ENCODE assay signal across 7 mouse cellular contexts in the genomic region with DNA sequence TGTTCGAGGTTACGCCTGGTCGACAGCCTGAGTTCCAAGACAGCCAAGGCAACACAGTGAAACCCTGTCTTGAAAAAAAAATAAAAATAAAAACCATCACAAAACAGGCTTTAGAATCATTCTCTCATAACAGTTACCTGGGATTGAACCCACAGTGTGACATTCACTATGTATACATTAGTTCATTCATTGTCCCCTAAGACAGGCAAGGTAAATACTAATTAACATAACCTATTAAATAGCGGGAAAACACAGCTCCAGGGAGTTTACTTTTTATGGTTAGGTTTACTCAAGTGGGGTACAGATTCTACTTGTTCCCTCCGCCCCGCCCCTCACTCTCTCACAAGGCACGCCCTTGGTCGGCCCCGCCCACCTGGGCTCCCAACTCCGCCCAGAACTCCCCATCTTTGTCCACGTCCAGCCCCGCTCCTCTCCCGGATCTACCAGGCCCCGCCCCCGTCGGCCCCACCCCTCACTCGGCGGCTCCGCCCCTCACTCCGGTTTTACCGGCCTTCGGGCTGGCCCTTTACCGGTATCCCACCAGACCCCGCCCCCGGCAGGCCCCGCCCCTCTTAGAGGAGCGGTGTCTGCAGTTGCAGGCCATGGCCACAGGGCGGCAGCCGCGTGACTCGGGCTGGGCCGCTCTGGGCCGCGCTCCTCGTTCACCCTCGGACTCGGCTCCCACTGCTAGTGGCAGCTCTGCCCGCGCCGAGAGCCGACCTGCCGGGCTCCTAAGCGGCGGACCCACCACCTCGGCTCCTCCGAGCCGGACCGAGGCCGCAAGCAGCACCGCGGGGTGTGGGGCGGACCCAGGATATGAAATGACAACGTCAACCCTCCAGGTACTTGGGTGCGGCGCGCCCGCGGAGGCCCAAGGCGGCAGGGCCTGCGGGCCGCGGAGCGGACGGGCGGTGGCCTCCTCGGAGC. TPM values are rescaled to one million over a fixed set of nuclear protein-coding genes. Genes with fewer than 3 reads are reported as not detected.
A peak's percentile ranks its signal among the peaks of the same experiment; 100 is the strongest.
DNase-seq lines count a peak whose midpoint lies in the region; ATAC-seq lines count a peak whose summit lies in the region.

A gene (plus strand): TSS at position 573 of the 927 bp plus-strand sequence.

- H3K36me3 ChIP-seq in intestine, embryonic 16.5 days (ENCODE audit: control insufficient read depth, insufficient read depth, low read length), result no peaks in the 10 kb centered on the region
- H3K36me3 ChIP-seq in midbrain, embryonic 11.5 days (ENCODE audit: control insufficient read depth, insufficient read depth, low read length), result no peaks in the 10 kb centered on the region

- peak; percentile 98 for DNase-seq in adrenal gland, adult 2 months
- peak; percentile 89 for DNase-seq in embryo, embryonic 11.5 days (ENCODE audit: low read depth, low spot score)
- DNase-seq in gastrocnemius, postnatal 4 days (ENCODE audit: low spot score in 2 of 2), result peak; percentile 93 to 96
- DNase-seq in left cerebral cortex, postnatal 36 days (ENCODE audit: low spot score in 2 of 2), result peak; percentile 93 to 96
- peak; percentile 100 for DNase-seq in midbrain, embryonic 11.5 days (ENCODE audit: low spot score, missing footprints)
- DNase-seq in skeletal muscle tissue, adult 2 months (ENCODE audit: low read depth, low spot score), result peak; percentile 91

- H3K9ac ChIP-seq in intestine, embryonic 16.5 days (ENCODE audit: low read depth, low read length), result peak within 1 kb of the TSS; percentile 99
- peak within 1 kb of the TSS; percentile 91 for H3K9ac ChIP-seq in midbrain, embryonic 11.5 days (ENCODE audit: low read length)

- intact Hi-C loops in left cerebral cortex, postnatal 36 days (cut with DNase I), result loop anchor here (10.0 kb wide), 1 partner anchor 346 kb away; a partner anchor contains a TSS

- H3K4me1 ChIP-seq in intestine, embryonic 16.5 days (ENCODE audit: control insufficient read depth, insufficient read depth, low read length), result peaks cover 14% of the 10 kb centered on the region
- peaks cover 8% of the 10 kb centered on the region for H3K4me1 ChIP-seq in midbrain, embryonic 11.5 days (ENCODE audit: control insufficient read depth, insufficient read depth, low read length)

- peak within 1 kb of the TSS; percentile 87 for H3K27ac ChIP-seq in intestine, embryonic 16.5 days (ENCODE audit: low read length)
- H3K27ac ChIP-seq in midbrain, embryonic 11.5 days (ENCODE audit: low read depth, low read length), result peak within 1 kb of the TSS; percentile 16

- H3K9me3 ChIP-seq in intestine, embryonic 16.5 days (ENCODE audit: control insufficient read depth, low read length), result no peaks in the 10 kb centered on the region
- H3K9me3 ChIP-seq in midbrain, embryonic 11.5 days (ENCODE audit: control insufficient read depth, low read length), result no peaks in the 10 kb centered on the region

- peak within 1 kb of the TSS; percentile 97 for H3K4me3 ChIP-seq in intestine, embryonic 16.5 days (ENCODE audit: low read length)
- peak within 1 kb of the TSS; percentile 96 for H3K4me3 ChIP-seq in midbrain, embryonic 11.5 days (ENCODE audit: low read depth, low read length)

- peak; percentile 96 for ATAC-seq in intestine, embryonic 16.5 days
- ATAC-seq in midbrain, embryonic 11.5 days (ENCODE audit: low FRiP score), result peak; percentile 96

- H3K4me2 ChIP-seq in intestine, embryonic 16.5 days (ENCODE audit: low read depth, low read length), result peak within 1 kb of the TSS; percentile 61
- H3K4me2 ChIP-seq in midbrain, embryonic 11.5 days, result peak within 1 kb of the TSS; percentile 92

- H3K27me3 ChIP-seq in intestine, embryonic 16.5 days (replicated peaks; ENCODE audit: control insufficient read depth, insufficient read depth, low read length), result no peaks in the 10 kb centered on the region
- no peaks in the 10 kb centered on the region for H3K27me3 ChIP-seq in midbrain, embryonic 11.5 days (ENCODE audit: control insufficient read depth, insufficient read depth, low read length)

- WGBS in intestine, embryonic 16.5 days, result 4% methylated on average over 59 of the region's 66 CpGs
- 4% methylated on average over 63 of the region's 66 CpGs for WGBS in midbrain, embryonic 11.5 days

RNA-seq across cellular contexts. Expression of the gene that starts here (rescaled TPM):
- total RNA-seq in adrenal gland, adult 2 months (2021), result 10 to 100 TPM; 78.8 to 99.8 TPM
- 17.8 and 19.4 TPM in 2 replicates for polyA plus RNA-seq in adrenal gland, adult 2 months (2012; rRNA removed)
- total RNA-seq in gastrocnemius, postnatal 4 days (2021), result 10 to 100 TPM; 50.3 to 57.1 TPM
- polyA plus RNA-seq in intestine, embryonic 16.5 days (2015; fragmentation: Nextera tagmentation; extraction: Ambion mirVana), result 53.9 and 56.9 TPM in 2 replicates
- total RNA-seq in left cerebral cortex, postnatal 36 days (2021), result 100 to 1,000 TPM; 114 to 119 TPM
- polyA plus RNA-seq in midbrain, embryonic 11.5 days (2014; fragmentation: Nextera tagmentation; extraction: Ambion mirVana), result 94.9 and 96.4 TPM in 2 replicates

Comparison
In these comparisons a context has a peak if more than half of its experiments do, and no peak if none do; other contexts are left out.
1. Peak in every context shown above with its lines: DNase-seq, ATAC-seq, H3K4me3 ChIP-seq and H3K27ac ChIP-seq.